Mouse (Mus musculus) heart, postnatal 0 days (tissue): Measurements from ENCODE around the gene BC035044.

Experiments
- CTCF ChIP-seq: IDR thresholded peaks from 2 replicates; pipeline ENCODE4 v1.5.1; 2016; ENCODE audit warnings: antibody characterized with exemption, control low read depth, low read depth
- EP300 ChIP-seq: IDR thresholded peaks from 2 replicates; pipeline ENCODE4 v1.6.1; 2016; ENCODE audit warnings: antibody characterized with exemption, low read depth

GRCm38 (mm10) chr6:128890948-128891355 lies at the start of gene BC035044:
- TF ChIP-seq CTCF (no peak), EP300 (no peak)
